Mouse (Mus musculus): ENCODE measurements around the gene Sfr1.

Sfr1 gene

GRCm38 (mm10) chr19:47731071-47731881 lies at the start of gene Sfr1:
TSS of gene Sfr1 (plus strand) at chr19:47731682.
- DNase-seq = peak; percentile 98

- no peak for DNase-seq
These were observed 41.9 kb upstream of the Sfr1 start for GRCm38 (mm10) chr19:47689592-47689991.

DNA sequence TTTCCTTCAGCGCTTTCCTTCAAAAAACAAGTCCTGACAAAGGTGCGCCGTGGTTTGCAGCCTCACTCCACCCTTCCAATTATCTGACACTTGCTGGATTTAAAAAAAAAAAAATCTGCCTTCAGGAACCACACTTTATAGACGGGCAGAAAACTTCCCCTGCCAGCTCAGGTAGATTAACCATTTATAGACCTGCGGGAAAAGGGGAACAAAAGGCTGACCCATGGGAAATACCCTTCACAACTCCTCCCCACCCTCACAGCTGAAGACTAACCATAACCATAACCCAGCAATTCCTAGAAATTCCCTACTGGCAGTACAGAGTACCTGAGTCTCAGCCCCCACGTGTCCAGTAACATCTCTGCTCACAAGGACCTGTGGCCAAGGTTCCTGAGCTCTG lies 39.5 kb upstream of the Sfr1 start, which contains the start of gene Col17a1:
Col17a1 (minus strand) TSS at position 101 of the 400 bp plus-strand sequence.
- DNase-seq = no peak

- DNase-seq = no peak
These were observed 35.8 kb upstream of the Sfr1 start for GRCm38 (mm10) chr19:47695725-47696124.

- no peak for DNase-seq
These were observed 35.1 kb upstream of the Sfr1 start for GRCm38 (mm10) chr19:47696411-47696810.

GRCm38 (mm10) chr19:47697067-47697466 lies 34.4 kb upstream of the Sfr1 start:
- DNase-seq = no peak

DNA sequence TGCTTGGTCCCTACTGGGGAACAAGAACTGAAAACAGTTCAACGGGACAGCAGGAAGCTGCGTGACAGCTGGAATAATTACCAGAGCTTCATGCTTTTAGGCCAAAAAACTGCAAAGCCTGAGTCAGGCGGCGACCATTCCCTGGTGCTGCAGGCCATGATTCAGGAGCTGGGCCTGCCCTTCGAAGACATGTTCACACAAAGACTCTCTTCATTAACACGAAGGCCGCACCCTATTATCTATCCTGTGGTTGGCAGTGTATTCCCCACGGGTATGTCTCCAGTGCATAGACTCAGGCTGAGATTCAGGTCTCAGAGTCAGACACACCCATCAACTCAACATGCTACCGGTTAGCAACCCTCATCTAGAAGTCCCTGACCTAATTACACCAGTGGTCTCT lies 33.2 kb upstream of the Sfr1 start:
- no peak for DNase-seq

GRCm38 (mm10) chr19:47699743-47700142 lies 31.7 kb upstream of the Sfr1 start:
- DNase-seq = no peak

DNA sequence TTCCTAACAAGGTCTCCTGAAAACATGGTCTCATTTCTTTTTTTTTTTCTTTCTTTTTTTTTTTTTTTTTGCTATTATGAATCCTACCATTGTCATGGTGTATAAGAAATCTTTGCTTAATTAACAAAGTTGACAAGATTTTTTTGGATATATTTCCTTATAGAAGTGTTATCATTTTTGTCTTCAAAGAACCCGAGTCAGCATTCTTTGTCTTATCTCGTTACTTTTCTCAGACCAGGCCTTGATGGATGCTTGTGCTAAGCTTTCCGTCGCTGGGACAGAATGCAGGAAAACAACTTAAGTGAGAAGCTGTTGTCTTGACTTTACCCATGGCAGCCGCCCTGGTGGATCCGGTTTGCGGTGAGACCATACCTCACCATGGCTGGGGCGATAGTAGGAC lies 31.0 kb upstream of the Sfr1 start:
- DNase-seq = no peak

DNA sequence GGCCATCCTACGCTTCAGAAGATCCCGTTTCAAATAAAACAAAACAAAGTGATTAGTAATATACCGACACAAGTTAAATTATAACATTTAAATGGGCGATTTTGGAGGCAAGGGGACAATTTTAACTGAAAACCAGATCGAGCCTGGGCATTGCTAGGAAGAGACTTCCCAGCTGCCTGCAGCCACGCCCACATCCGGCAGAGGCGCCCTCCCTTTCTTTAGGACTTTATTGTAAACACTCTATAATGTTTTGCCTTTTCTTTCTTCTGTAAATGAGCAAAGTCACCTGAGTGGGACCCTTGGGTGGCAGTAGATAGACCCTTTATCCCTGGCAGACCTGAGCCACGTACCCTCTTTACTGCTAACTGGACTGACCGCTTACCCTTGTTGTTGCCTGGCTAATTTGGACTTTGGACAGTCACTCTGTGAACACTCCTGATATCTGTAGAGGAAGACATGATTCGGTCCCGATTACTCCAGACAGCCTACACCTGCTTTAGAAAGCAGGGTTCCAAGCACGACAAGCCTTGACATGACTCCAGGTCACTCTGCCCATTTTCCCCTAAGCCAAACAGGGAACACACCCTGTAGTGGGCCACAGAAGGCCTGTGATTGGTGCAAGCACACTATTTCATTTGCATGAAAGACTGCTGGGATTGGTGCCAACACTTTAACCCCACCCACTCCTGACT lies 26.3 kb upstream of the Sfr1 start:
- DNase-seq = no peak

- no peak for DNase-seq
These were observed 25.6 kb upstream of the Sfr1 start for GRCm38 (mm10) chr19:47705772-47706309.

DNA sequence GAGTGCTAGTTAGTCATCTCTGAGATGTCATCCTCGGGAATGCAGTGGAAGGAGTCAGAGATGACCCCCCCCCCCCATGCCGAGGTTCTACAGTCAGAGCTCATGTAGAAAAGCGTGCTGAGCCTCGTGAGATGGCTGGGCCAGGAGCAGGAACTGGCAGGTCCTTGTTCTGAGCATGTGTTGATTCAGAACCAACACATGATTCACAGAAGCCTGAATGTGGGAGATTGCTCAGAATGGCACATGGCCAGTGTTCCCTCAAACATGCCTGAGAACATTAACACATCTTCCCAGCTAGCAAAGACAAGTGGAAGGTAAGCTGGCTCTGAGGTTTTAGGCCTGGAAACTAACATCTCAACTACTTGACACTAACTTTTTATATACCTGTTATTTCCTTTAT lies 21.1 kb upstream of the Sfr1 start:
- no peak for DNase-seq

DNA sequence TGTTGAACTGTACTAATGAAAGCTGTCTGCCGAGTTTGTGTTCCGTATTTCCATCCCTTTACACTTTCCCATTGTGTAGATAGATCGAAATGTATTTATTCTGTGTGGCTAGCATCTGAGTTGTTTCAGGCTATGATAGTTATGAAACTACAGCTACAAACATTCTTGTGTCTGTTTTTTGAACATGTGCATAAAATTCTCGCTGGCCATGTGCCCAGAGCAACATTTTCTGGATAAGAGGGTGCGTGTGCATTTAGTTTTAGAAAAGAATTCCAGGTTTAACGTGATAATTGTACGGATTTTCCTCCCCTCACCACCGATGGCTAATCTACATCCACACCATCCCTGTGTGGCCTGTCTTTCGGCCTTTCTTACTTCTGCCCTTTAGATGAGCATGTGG lies 18.0 kb upstream of the Sfr1 start:
- no peak for DNase-seq

- DNase-seq = no peak
These were observed 15.3 kb upstream of the Sfr1 start for GRCm38 (mm10) chr19:47716144-47716543.

GRCm38 (mm10) chr19:47719147-47719546 lies 12.3 kb upstream of the Sfr1 start:
- no peak for DNase-seq

DNA sequence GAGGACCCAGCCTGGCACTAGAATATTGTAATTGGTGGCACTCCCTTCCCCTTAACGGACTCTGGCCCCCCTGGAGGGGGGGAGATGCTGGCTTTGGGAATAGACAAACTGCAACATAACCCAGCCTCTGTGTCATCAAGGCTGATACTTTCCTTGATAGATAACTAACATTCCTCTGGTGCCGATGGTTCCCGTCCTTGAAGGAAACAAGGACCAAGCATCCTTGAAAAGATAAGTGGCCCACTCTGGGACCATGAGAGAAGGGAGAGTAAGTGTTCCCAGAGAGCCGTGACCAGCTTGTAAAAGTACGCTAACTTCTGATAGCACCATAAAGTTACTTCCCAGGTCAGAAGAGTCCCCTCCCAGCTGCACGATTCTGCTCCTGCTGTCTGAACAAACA lies 9.0 kb upstream of the Sfr1 start:
- DNase-seq = no peak

GRCm38 (mm10) chr19:47724903-47725302 lies 6.6 kb upstream of the Sfr1 start:
- DNase-seq = no peak

DNA sequence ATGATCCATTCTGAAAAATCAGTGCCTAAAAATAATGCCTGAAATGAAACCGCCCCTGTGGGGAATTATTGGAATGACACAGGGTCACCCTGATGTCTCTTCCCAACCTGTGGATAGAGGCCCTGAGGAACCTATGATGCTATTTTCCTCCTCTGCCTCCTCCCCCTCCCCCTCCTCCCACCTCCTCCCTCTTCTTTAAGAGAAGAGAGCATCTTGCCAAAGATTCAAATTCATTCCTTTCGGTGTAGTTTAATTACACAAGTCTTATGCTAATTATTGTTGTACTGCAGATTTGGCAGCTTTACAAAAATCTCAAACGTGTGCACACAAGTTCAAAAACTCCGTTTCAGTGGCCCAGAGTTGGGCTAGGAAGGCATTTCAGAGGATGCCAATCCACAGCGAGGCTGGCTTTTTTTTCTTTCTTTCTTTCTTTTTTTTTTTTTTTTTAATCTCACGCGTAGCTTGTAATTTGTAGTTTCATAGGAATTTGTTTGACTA lies 5.8 kb upstream of the Sfr1 start:
- DNase-seq = no peak

GRCm38 (mm10) chr19:47730691-47731070 lies 801 bp upstream of the Sfr1 start:
- DNase-seq = no peak

GRCm38 (mm10) chr19:47731931-47732330 lies 449 bp downstream of the Sfr1 start:
- DNase-seq = no peak

DNA sequence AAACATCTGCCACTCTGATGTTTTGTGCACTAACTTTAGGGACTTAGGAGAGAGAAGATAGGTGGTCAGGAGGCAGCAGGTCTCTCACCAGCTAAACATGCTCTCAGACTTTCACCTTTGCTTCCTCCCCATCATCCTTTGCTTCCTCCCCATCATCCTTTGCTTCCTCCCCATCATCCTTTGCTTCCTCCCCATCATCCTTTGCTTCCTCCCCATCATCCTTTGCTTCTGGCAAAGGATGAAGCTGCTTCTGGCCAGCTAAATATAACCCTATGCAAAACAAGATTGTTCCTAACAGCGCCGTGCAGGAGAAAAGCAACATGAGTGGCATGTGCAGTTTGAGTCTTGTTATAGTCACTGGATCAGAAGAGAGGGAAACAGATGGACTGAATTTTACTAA lies 15.6 kb downstream of the Sfr1 start:
- DNase-seq = no peak

DNA sequence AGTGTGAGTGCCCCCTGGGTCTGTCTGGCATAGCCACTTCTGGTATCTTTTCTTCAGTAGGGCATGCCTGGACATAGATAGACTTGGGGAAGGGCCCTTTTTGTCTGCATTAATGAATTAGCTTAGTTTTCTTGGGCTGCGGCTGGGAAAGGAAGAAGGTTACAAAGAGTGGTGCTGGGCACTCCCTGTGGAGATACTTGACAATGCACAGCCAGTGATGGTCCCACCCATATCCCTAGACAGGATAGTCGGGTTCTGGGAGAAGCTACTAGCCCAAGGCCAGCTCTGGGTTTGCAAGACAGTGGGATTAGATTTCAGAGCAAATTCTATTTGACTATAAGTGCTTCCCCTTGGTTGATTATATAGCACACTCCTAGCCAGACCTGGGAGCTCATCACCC lies 17.5 kb downstream of the Sfr1 start:
- no peak for DNase-seq

DNA sequence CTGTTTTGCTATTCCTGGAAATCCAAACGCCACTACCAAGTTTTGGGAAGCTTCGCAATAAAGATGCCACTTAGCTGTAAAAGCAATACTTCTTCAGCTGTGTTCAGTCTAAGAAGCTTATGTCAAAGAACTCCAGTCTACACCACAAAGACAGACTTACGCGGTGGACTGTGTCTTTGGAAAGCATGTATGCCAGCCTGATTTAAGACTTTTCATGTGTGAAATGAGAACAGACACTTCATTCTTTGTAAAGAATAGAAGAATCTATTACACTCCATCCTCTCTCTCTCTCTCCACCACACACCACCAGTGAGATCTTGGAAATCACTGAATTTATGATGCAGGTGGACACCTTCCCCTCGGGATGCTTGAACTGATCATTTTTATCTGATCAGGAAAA lies 18.9 kb downstream of the Sfr1 start:
- no peak for DNase-seq

DNA sequence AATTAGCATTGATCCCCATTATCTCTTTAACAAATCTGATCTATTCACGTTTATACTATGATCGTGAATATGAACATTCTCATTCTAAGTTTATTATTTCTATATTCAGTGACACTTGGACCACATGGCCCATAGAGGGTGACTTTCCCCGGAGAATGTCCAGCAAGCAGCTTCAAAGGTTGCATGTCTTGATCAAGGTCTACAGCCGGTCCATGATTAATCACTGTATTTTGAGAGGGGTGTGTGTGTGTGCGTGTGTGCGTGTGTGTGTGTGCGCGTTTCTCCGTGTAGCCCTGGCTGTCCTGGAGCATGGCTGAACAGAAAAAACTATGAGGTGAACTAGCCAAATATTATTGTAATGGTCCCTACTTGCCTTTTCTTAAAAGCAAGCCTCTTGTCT lies 21.0 kb downstream of the Sfr1 start:
- DNase-seq = no peak

Data from kidney, adult 18-20 months (tissue).